Mouse (Mus musculus): ENCODE results near the gene Bsdc1. TPM values are rescaled to one million over a fixed set of nuclear protein-coding genes. Genes with fewer than 3 reads are reported as not detected.

Bsdc1 gene
- polyA plus RNA-seq, 1 experiment from 2014 or later = 31.5 TPM

DNA sequence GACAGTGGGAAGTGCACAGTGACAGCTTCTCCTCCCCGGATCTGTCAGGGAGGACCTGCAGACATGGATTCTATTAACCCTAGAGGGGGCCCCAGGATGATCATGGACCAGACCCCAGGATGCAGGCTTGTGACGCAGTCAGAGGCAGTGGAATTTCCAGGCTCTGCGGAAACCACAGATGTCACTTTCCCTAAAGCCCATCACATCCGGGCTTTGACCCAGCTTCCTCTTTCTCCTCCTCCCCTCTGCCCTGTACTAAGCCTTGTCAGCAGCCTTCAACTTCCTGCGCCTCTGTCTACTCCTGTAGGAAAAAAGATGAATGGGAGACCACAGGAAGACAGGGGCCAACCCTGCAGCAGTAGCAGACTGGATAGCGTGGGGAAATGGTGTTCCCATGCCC is 35.2 kb downstream of the Bsdc1 start:
- H3K4me3 ChIP-seq (ENCODE audit: low read depth, low read length) = peak overlapping the region; percentile 19
- 31% methylated on average over 6 of the region's 6 CpGs for WGBS
- no peaks in the 10 kb centered on the region for H3K9me3 ChIP-seq (replicated peaks; ENCODE audit: control insufficient read depth, low read length, poor library complexity, severe bottlenecking)
- H3K9ac ChIP-seq (ENCODE audit: low read depth, low read length) = peak overlapping the region; percentile 59
- 0 out of 2 replicates have a peak, but pooled peaks have one; percentile 15 for ATAC-seq
- peaks cover 20% of the 10 kb centered on the region for H3K4me1 ChIP-seq (ENCODE audit: control insufficient read depth, insufficient read depth, low read length)
- peak overlapping the region; percentile 84 for H3K27ac ChIP-seq (ENCODE audit: low read length)
- H3K27me3 ChIP-seq (ENCODE audit: control insufficient read depth, insufficient read depth, low read depth, low read length) = peaks cover 5% of the 10 kb centered on the region
- peak overlapping the region; percentile 51 for H3K4me2 ChIP-seq (ENCODE audit: low read length)
- H3K36me3 ChIP-seq (ENCODE audit: control insufficient read depth, insufficient read depth, low read length) = no peaks in the 10 kb centered on the region

DNA sequence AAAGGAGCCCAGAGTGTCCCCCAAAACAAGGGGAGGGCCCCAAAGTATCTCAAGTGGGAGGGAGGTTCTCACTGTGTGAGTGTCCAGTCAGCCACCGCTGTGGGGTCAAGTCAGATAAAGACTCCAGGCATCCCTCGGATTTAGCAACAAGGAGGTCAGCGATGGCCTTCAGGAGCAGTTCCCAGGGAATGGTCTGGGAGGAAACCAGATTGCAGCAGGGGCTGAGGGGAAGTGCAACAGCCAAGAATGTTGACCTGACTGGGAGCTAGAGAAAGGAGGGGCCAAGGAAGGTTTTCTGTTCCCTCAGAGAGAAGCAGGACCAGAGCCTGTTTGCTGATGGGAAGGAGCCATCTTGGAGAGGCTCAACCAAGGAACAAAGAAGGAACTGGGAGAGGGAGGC is 37.6 kb downstream of the Bsdc1 start:
- WGBS = 72% methylated on average over 3 of the region's 3 CpGs

DNA sequence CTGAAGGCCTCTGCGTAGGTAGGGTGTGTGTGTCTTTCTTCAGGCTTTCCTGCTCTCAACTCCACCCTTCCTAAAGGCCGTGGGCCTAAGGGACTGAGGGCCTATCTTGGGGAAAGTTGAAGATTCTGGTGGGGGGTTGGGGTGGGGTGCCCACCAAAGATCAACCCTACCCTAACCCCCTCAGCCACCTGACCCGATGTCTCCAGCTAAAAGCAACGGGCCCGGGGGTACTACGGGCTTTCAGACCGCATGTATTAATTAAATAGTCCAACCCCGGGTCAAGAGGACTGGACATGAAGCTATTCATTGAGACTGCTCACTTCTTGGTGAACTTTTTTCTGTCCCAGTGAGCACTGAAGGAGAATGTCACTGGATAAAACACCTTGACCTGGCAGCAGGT is 38.6 kb downstream of the Bsdc1 start:
- no peak for ATAC-seq
- WGBS = 82% methylated on average over 8 of the region's 8 CpGs
- H3K27ac ChIP-seq (ENCODE audit: low read length) = peak overlapping the region; percentile 72; the same call in 1 of the 2 replicates
- peaks cover 20% of the 10 kb centered on the region for H3K4me1 ChIP-seq (ENCODE audit: control insufficient read depth, insufficient read depth, low read length)
- H3K27me3 ChIP-seq (ENCODE audit: control insufficient read depth, insufficient read depth, low read depth, low read length) = no peaks in the 10 kb centered on the region
- peak overlapping the region; percentile 88; the same call in 1 of the 2 replicates for H3K4me2 ChIP-seq (ENCODE audit: low read length)
- no peak overlapping the region for H3K9ac ChIP-seq (ENCODE audit: low read depth, low read length)
- H3K36me3 ChIP-seq (ENCODE audit: control insufficient read depth, insufficient read depth, low read length) = no peaks in the 10 kb centered on the region
- H3K4me3 ChIP-seq (ENCODE audit: low read depth, low read length) = no peak overlapping the region
- no peaks in the 10 kb centered on the region for H3K9me3 ChIP-seq (replicated peaks; ENCODE audit: control insufficient read depth, low read length, poor library complexity, severe bottlenecking)

More for the DNA sequence above, 37.6 kb downstream of the Bsdc1 start:
- ATAC-seq = no peak
- no peak overlapping the region for H3K9ac ChIP-seq (ENCODE audit: low read depth, low read length)
- H3K36me3 ChIP-seq (ENCODE audit: control insufficient read depth, insufficient read depth, low read length) = no peaks in the 10 kb centered on the region
- no peaks in the 10 kb centered on the region for H3K9me3 ChIP-seq (replicated peaks; ENCODE audit: control insufficient read depth, low read length, poor library complexity, severe bottlenecking)
- H3K27me3 ChIP-seq (ENCODE audit: control insufficient read depth, insufficient read depth, low read depth, low read length) = no peaks in the 10 kb centered on the region
- H3K27ac ChIP-seq (ENCODE audit: low read length) = no peak overlapping the region
- H3K4me1 ChIP-seq (ENCODE audit: control insufficient read depth, insufficient read depth, low read length) = peaks cover 20% of the 10 kb centered on the region
- no peak overlapping the region for H3K4me2 ChIP-seq (ENCODE audit: low read length)
- no peak overlapping the region for H3K4me3 ChIP-seq (ENCODE audit: low read depth, low read length)

GRCm38 (mm10) chr4:129500607-129501566 is 39.5 kb downstream of the Bsdc1 start:
- 1% methylated on average over 45 of the region's 49 CpGs for WGBS
- peak; percentile 37 for ATAC-seq
- Histone ChIP-seq H3K4me2 (ENCODE audit: low read length) (peak overlapping the region; percentile 88), H3K36me3 (ENCODE audit: control insufficient read depth, insufficient read depth, low read length) (no peaks in the 10 kb centered on the region), H3K27me3 (ENCODE audit: control insufficient read depth, insufficient read depth, low read depth, low read length) (no peaks in the 10 kb centered on the region), H3K9me3 (replicated peaks; ENCODE audit: control insufficient read depth, low read length, poor library complexity, severe bottlenecking) (no peaks in the 10 kb centered on the region), H3K27ac (ENCODE audit: low read length) (peak overlapping the region; percentile 72), H3K9ac (ENCODE audit: low read depth, low read length) (peak overlapping the region; percentile 68), H3K4me3 (ENCODE audit: low read depth, low read length) (peak overlapping the region; percentile 55), H3K4me1 (ENCODE audit: control insufficient read depth, insufficient read depth, low read length) (peaks cover 17% of the 10 kb centered on the region)

GRCm38 (mm10) chr4:129502327-129502888 is 41.0 kb downstream of the Bsdc1 start:
- Histone ChIP-seq H3K4me2 (ENCODE audit: low read length) (no peak overlapping the region), H3K4me1 (ENCODE audit: control insufficient read depth, insufficient read depth, low read length) (peaks cover 4% of the 10 kb centered on the region; the same call in 1 of the 2 replicates), H3K36me3 (ENCODE audit: control insufficient read depth, insufficient read depth, low read length) (no peaks in the 10 kb centered on the region), H3K27me3 (ENCODE audit: control insufficient read depth, insufficient read depth, low read depth, low read length) (no peaks in the 10 kb centered on the region), H3K9ac (ENCODE audit: low read depth, low read length) (no peak overlapping the region), H3K27ac (ENCODE audit: low read length) (no peak overlapping the region), H3K4me3 (ENCODE audit: low read depth, low read length) (no peak overlapping the region), H3K9me3 (replicated peaks; ENCODE audit: control insufficient read depth, low read length, poor library complexity, severe bottlenecking) (no peaks in the 10 kb centered on the region)
- WGBS = 78% methylated on average over 9 of the region's 9 CpGs
- no peak for ATAC-seq

DNA sequence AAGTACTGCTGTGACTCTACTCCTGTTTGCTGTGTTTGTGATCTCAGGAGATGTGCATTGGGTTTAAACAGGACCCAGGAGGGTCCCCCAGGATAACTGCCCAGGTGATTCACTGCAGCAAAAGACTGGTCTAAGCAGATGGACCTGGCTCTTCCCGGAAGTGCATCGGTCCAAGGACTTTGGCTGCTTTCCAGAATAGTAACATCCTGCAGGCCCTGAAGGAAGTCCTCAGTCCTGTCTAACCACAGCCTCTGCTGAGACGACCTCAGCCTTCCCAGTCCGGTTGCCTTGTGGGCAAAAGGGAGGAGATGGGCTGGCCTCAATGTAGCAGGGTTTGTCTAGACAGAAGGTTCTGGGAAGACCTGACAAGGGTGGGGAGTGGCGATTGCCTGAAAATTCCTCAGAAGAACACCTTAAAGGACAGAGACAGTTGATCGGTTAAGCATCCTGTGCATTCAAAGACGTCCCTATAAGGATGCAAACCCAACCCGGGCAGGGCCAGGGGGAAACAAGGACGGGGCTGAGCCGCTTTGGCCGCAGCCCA is 41.6 kb downstream of the Bsdc1 start:
- no peak for ATAC-seq
- H3K9me3 ChIP-seq (replicated peaks; ENCODE audit: control insufficient read depth, low read length, poor library complexity, severe bottlenecking) = no peaks in the 10 kb centered on the region
- H3K4me2 ChIP-seq (ENCODE audit: low read length) = no peak overlapping the region
- peaks cover 4% of the 10 kb centered on the region; the same call in 1 of the 2 replicates for H3K4me1 ChIP-seq (ENCODE audit: control insufficient read depth, insufficient read depth, low read length)
- no peak overlapping the region for H3K27ac ChIP-seq (ENCODE audit: low read length)
- no peaks in the 10 kb centered on the region for H3K36me3 ChIP-seq (ENCODE audit: control insufficient read depth, insufficient read depth, low read length)
- H3K4me3 ChIP-seq (ENCODE audit: low read depth, low read length) = no peak overlapping the region
- H3K9ac ChIP-seq (ENCODE audit: low read depth, low read length) = no peak overlapping the region
- no peaks in the 10 kb centered on the region for H3K27me3 ChIP-seq (ENCODE audit: control insufficient read depth, insufficient read depth, low read depth, low read length)
- whole genome bisulfite sequencing = 79% methylated on average over 11 of the region's 11 CpGs

- H3K9ac ChIP-seq (ENCODE audit: low read depth, low read length) = no peak overlapping the region
- no peak overlapping the region for H3K27ac ChIP-seq (ENCODE audit: low read length)
- no peak for ATAC-seq
- 80% methylated on average over 3 of the region's 3 CpGs for WGBS
- H3K9me3 ChIP-seq (replicated peaks; ENCODE audit: control insufficient read depth, low read length, poor library complexity, severe bottlenecking) = no peaks in the 10 kb centered on the region
- peaks cover 9% of the 10 kb centered on the region for H3K4me1 ChIP-seq (ENCODE audit: control insufficient read depth, insufficient read depth, low read length)
- no peak overlapping the region for H3K4me3 ChIP-seq (ENCODE audit: low read depth, low read length)
- no peaks in the 10 kb centered on the region for H3K27me3 ChIP-seq (ENCODE audit: control insufficient read depth, insufficient read depth, low read depth, low read length)
- no peaks in the 10 kb centered on the region for H3K36me3 ChIP-seq (ENCODE audit: control insufficient read depth, insufficient read depth, low read length)
- no peak overlapping the region for H3K4me2 ChIP-seq (ENCODE audit: low read length)
These were observed 44.1 kb downstream of the Bsdc1 start for GRCm38 (mm10) chr4:129505511-129505910.

DNA sequence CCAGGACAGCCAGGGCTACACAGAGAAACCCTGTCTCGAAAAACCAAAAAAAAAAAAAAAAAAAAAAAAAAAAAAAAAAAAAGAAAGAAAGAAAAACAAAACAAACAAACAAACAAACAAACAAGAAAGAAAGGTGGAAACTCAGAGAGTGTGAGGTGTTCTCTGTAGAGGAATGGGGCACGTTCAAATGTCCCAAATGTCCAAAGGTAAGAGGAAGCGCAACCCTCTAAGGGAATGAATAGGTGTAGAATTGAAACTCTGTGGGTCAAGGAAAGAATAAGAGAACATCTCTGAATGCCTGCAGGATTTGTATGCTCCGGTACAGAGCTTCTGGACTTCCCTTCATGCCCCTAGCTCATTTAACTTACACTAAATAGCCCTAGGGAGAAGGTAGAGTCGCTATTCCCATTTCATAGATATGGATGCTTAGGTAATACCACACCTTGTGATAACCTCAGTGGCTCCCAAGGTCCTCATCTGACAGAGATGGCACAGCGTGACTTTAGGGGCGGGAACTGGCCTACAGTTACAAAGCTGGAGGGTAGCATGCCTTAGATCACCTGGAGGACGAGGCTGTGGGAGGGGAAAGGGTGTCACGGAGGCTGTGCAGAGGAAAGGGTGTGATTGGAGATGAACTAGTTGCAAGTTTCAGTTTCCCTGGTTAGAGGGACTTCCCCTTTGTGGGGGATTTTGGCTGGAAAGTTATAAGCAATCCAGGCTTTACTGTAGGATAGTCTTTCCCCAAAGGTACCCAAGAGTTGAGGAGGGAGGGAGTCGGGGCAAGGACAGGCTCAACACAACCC is 46.3 kb downstream of the Bsdc1 start:
- Histone ChIP-seq H3K9ac (ENCODE audit: low read depth, low read length) (no peak overlapping the region), H3K4me1 (ENCODE audit: control insufficient read depth, insufficient read depth, low read length) (peaks cover 4% of the 10 kb centered on the region; the same call in 1 of the 2 replicates), H3K4me3 (ENCODE audit: low read depth, low read length) (no peak overlapping the region), H3K27ac (ENCODE audit: low read length) (no peak overlapping the region), H3K4me2 (ENCODE audit: low read length) (no peak overlapping the region), H3K27me3 (ENCODE audit: control insufficient read depth, insufficient read depth, low read depth, low read length) (no peaks in the 10 kb centered on the region), H3K36me3 (ENCODE audit: control insufficient read depth, insufficient read depth, low read length) (no peaks in the 10 kb centered on the region), H3K9me3 (replicated peaks; ENCODE audit: control insufficient read depth, low read length, poor library complexity, severe bottlenecking) (no peaks in the 10 kb centered on the region)
- no peak for ATAC-seq
- WGBS = 71% methylated on average over 9 of the region's 10 CpGs

Data from midbrain, embryonic 16.5 days (tissue).